Mouse (Mus musculus): ENCODE results near the gene Ropn1.

DNA sequence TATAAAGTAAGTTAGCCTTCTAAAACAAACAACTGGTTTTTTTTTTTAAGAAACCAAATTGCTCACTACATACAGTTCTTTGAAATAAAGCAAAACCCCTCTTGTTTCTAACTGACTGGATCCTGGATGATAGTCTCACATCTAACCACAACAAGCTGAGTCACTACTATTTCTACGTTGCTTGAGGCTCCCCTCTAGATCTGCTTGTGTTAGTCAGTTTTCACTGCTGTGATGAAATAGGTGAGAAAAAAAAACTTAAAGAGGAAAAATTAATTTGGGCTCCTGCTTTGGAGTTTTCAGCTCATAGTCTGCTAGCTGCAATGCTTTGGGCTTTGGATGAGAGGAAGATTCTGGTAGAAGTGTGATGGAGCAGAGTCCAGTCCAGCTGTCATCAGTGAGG, 39.6 kb upstream of the Ropn1 start:
- no peak for TF ChIP-seq CTCF (IDR thresholded peaks at IDR 0.05; ENCODE audit: low read depth)
- TF ChIP-seq EP300 (IDR thresholded peaks at IDR 0.05; ENCODE audit: low read depth): no peak

Measured in liver, postnatal 0 days (tissue).